Mouse (Mus musculus) stomach, postnatal 0 days (tissue): ENCODE results near the gene Zfp109.

Experiments
- CTCF ChIP-seq: IDR thresholded peaks from 2 replicates; pipeline ENCODE4 v1.5.1; 2016; ENCODE audit warnings: antibody characterized with exemption, low read depth, mild to moderate bottlenecking, moderate library complexity
- EP300 ChIP-seq: optimal IDR thresholded peaks from 2 replicates; pipeline ENCODE3; 2016; ENCODE audit warnings: antibody characterized with exemption

DNA sequence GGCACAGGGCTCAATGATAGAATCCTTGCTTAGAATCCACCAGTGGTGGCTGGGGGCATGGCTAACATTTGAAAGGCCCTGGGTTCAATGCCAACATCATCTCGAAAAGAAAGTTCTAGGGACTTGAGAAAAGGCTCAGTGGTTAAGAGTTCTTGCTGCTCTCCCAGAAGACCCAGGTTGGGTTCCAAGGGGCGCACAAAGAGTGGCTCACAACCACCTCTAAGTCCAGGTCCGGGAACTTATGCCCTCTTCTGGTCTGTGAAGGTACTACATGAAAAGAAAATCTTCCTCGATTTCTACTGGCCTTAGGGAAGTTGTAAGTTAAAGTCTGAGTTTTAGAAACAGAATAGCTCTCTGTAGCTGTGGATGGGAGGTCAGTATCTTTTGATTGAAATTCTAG, 48.7 kb upstream of the Zfp109 start:
- TF ChIP-seq EP300 (no peak), CTCF (peak; percentile 48)
